12 mouse cellular contexts compared by ENCODE assay signal in genomic region chr15:79517710-79518109, GRCm38 (mm10). TPM values are rescaled to one million over a fixed set of nuclear protein-coding genes. Genes with fewer than 3 reads are reported as not detected.
A peak's percentile ranks its signal among the peaks of the same experiment; 100 is the strongest.
DNase-seq lines count a peak whose midpoint lies in the region; ATAC-seq and TF ChIP-seq lines count a peak whose summit lies in the region.
"Had no signal": no experiment of that assay in that cellular context is flagged by ENCODE, and none has a peak within 500 bp of the region (broad histone marks: within the 10 kb centered on the region; RNA-seq: fewer than 3 reads in every experiment).

No protein-coding gene starts in this region.

- peak overlapping the region; percentile 94 for H3K4me2 ChIP-seq in heart, embryonic 12.5 days
- peak overlapping the region; percentile 16; the same call in 1 of the 2 replicates for H3K4me2 ChIP-seq in liver, embryonic 11.5 days
- H3K4me2 ChIP-seq in embryonic facial prominence, embryonic 14.5 days (ENCODE audit: low read depth, low read length), result peak overlapping the region; percentile 83

- H3K9me3 ChIP-seq in heart, embryonic 12.5 days (replicated peaks), result no peaks in the 10 kb centered on the region
- no peaks in the 10 kb centered on the region for H3K9me3 ChIP-seq in liver, embryonic 11.5 days (ENCODE audit: control insufficient read depth, low read length)
- H3K9me3 ChIP-seq in embryonic facial prominence, embryonic 14.5 days (ENCODE audit: control insufficient read depth, low read length), result no peaks in the 10 kb centered on the region

- no peak for DNase-seq in heart, adult 8-10 months (ENCODE audit: low spot score)
- DNase-seq in liver, embryonic 11.5 days (ENCODE audit: low spot score), result no peak
- DNase-seq in liver, result no peak
- no peak for DNase-seq in embryonic facial prominence, embryonic 14.5 days (ENCODE audit: low spot score)
- DNase-seq in adrenal gland, postnatal 14 days, result no peak
- no peak for DNase-seq in right cerebral cortex, adult 2 months (ENCODE audit: low spot score in 2 of 2)
- DNase-seq: kidney, postnatal 4 days; lung, postnatal 4 days had no signal

- no peak overlapping the region for H3K9ac ChIP-seq in heart, embryonic 12.5 days
- no peak overlapping the region for H3K9ac ChIP-seq in liver, embryonic 11.5 days (ENCODE audit: low read depth, low read length)
- peak overlapping the region; percentile 81; the same call in 1 of the 2 replicates for H3K9ac ChIP-seq in embryonic facial prominence, embryonic 14.5 days (ENCODE audit: low read depth, low read length)

- H3K27me3 ChIP-seq in heart, embryonic 12.5 days (replicated peaks), result peaks cover 32% of the 10 kb centered on the region
- H3K27me3 ChIP-seq in liver, embryonic 11.5 days (replicated peaks; ENCODE audit: control insufficient read depth, insufficient read depth, low read length), result peaks cover 53% of the 10 kb centered on the region
- H3K27me3 ChIP-seq in embryonic facial prominence, embryonic 14.5 days (replicated peaks; ENCODE audit: control insufficient read depth, insufficient read depth, low read length), result peaks cover 20% of the 10 kb centered on the region
- H3K27me3 ChIP-seq in small intestine, adult 2 months (ENCODE audit: control insufficient read depth, insufficient read depth, low read length), result peaks cover 13% of the 10 kb centered on the region; the same call in 1 of the 2 replicates

- ATAC-seq in heart, embryonic 12.5 days (ENCODE audit: insufficient number of reproducible peaks, low FRiP score), result no peak
- no peak for ATAC-seq in liver, embryonic 11.5 days (replicated peaks; ENCODE audit: low FRiP score)
- ATAC-seq in embryonic facial prominence, embryonic 14.5 days (ENCODE audit: low read depth), result no peak
- ATAC-seq: forebrain, embryonic 14.5 days had no signal

- peaks cover 4% of the 10 kb centered on the region for H3K36me3 ChIP-seq in heart, embryonic 12.5 days
- H3K36me3 ChIP-seq in liver, embryonic 11.5 days (ENCODE audit: control insufficient read depth, insufficient read depth, low read length), result no peaks in the 10 kb centered on the region
- peaks cover 6% of the 10 kb centered on the region for H3K36me3 ChIP-seq in embryonic facial prominence, embryonic 14.5 days (ENCODE audit: control insufficient read depth, insufficient read depth, low read length)
- H3K36me3 ChIP-seq in small intestine, adult 2 months (ENCODE audit: control insufficient read depth, insufficient read depth, low read length), result no peaks in the 10 kb centered on the region

- TF ChIP-seq CTCF in small intestine, adult 2 months (IDR thresholded peaks at IDR 0.05; ENCODE audit: extremely low read depth, insufficient read length, insufficient replicate concordance, low read depth, low read length), result no peak

- peaks cover 27% of the 10 kb centered on the region for H3K4me1 ChIP-seq in heart, embryonic 12.5 days (replicated peaks)
- H3K4me1 ChIP-seq in liver, embryonic 11.5 days (replicated peaks; ENCODE audit: control insufficient read depth, insufficient read depth, low read length), result peaks cover 7% of the 10 kb centered on the region
- H3K4me1 ChIP-seq in embryonic facial prominence, embryonic 14.5 days (ENCODE audit: control insufficient read depth, insufficient read depth, low read length), result 0 out of 2 replicates have a peak, but pooled peaks cover 3% of the 10 kb centered on the region
- peaks cover 7% of the 10 kb centered on the region for H3K4me1 ChIP-seq in small intestine, adult 2 months (ENCODE audit: control insufficient read depth, insufficient read depth, insufficient read length, low read length)

- TF ChIP-seq POLR2A in small intestine, adult 2 months (IDR thresholded peaks at IDR 0.05; ENCODE audit: low read depth, low read length), result no peak

- peak overlapping the region; percentile 68; the same call in 1 of the 2 replicates for H3K4me3 ChIP-seq in heart, embryonic 12.5 days
- no peak overlapping the region for H3K4me3 ChIP-seq in liver, embryonic 11.5 days (ENCODE audit: low read depth, low read length)
- H3K4me3 ChIP-seq in embryonic facial prominence, embryonic 14.5 days (ENCODE audit: low read depth, low read length), result peak overlapping the region; percentile 64
- H3K4me3 ChIP-seq in small intestine, adult 2 months (ENCODE audit: low read depth, low read length), result peak overlapping the region; percentile 78; the same call in 1 of the 2 replicates

- WGBS in heart, embryonic 12.5 days, result 71% methylated on average over 4 of the region's 4 CpGs
- WGBS in liver, embryonic 11.5 days, result 82% methylated on average over 4 of the region's 4 CpGs
- 73% methylated on average over 4 of the region's 4 CpGs for WGBS in embryonic facial prominence, embryonic 14.5 days
- 86% methylated on average over 4 of the region's 4 CpGs for WGBS in small intestine, adult 2 months

- no peak overlapping the region for H3K27ac ChIP-seq in heart, embryonic 12.5 days (ENCODE audit: poor library complexity, severe bottlenecking)
- H3K27ac ChIP-seq in liver, embryonic 11.5 days (ENCODE audit: low read depth, low read length), result no peak overlapping the region
- H3K27ac ChIP-seq in embryonic facial prominence, embryonic 14.5 days (replicated peaks; ENCODE audit: low read depth, low read length), result no peak overlapping the region
- H3K27ac ChIP-seq in small intestine, adult 2 months (ENCODE audit: insufficient read depth, low read depth, low read length), result no peak overlapping the region

RNA-seq across cellular contexts. Expression of gene Kdelr3, which starts 1.5 kb away (rescaled TPM):
- polyA plus RNA-seq in heart, embryonic 12.5 days (2016; fragmentation: Nextera tagmentation; extraction: Ambion mirVana), result 49.6 and 51.9 TPM in 2 replicates
- total RNA-seq in heart, adult 8-10 months (2022), result 1 to 10 TPM; 4.3 to 5.2 (median 4.5) TPM
- 9.0 and 10.8 TPM in 2 replicates for polyA plus RNA-seq in liver, embryonic 11.5 days (2014; fragmentation: Nextera tagmentation; extraction: Ambion mirVana)
- polyA plus RNA-seq in embryonic facial prominence, embryonic 14.5 days (2014; fragmentation: Nextera tagmentation; extraction: Ambion mirVana), result 149 and 157 TPM in 2 replicates
- 9.0 and 10.5 TPM in 2 replicates for polyA plus RNA-seq in small intestine, adult 2 months (2012; rRNA removed)
- 6.8 and 7.3 TPM in 2 replicates for total RNA-seq in adrenal gland, postnatal 14 days (2021)
- total RNA-seq: granulocyte monocyte progenitor cell, adult 5-6 weeks had no signal

RNA-seq across cellular contexts. Expression of gene Kcnj4, which starts 12.7 kb away (rescaled TPM):
- polyA plus RNA-seq in heart, embryonic 12.5 days (2016; fragmentation: Nextera tagmentation; extraction: Ambion mirVana), result 0.14 and 0.41 TPM in 2 replicates
- total RNA-seq in heart, adult 8-10 months (2022), result 1 to 10 TPM in 3 of 4 experiments, under 1 TPM in 1; 0.92 to 1.6 (median 1.4) TPM
- polyA plus RNA-seq in liver, embryonic 11.5 days (2014; fragmentation: Nextera tagmentation; extraction: Ambion mirVana), result not detected in 2 replicates
- 0.07 and 0.09 TPM in 2 replicates for polyA plus RNA-seq in embryonic facial prominence, embryonic 14.5 days (2014; fragmentation: Nextera tagmentation; extraction: Ambion mirVana)
- not detected in 2 replicates for polyA plus RNA-seq in small intestine, adult 2 months (2012; rRNA removed)
- 0.19 and 0.23 TPM in 2 replicates for total RNA-seq in adrenal gland, postnatal 14 days (2021)
- total RNA-seq: granulocyte monocyte progenitor cell, adult 5-6 weeks had no signal

RNA-seq across cellular contexts. Expression of gene Ddx17, which starts 28.8 kb away (rescaled TPM):
- polyA plus RNA-seq in heart, embryonic 12.5 days (2016; fragmentation: Nextera tagmentation; extraction: Ambion mirVana), result 37.1 and 39.9 TPM in 2 replicates
- total RNA-seq in heart, adult 8-10 months (2022), result 10 to 100 TPM; 67.0 to 82.8 (median 74.6) TPM
- 49.9 and 54.2 TPM in 2 replicates for polyA plus RNA-seq in liver, embryonic 11.5 days (2014; fragmentation: Nextera tagmentation; extraction: Ambion mirVana)
- 80.0 and 81.6 TPM in 2 replicates for polyA plus RNA-seq in embryonic facial prominence, embryonic 14.5 days (2014; fragmentation: Nextera tagmentation; extraction: Ambion mirVana)
- polyA plus RNA-seq in small intestine, adult 2 months (2012; rRNA removed), result 66.0 and 108 TPM in 2 replicates
- 281 and 315 TPM in 2 replicates for total RNA-seq in adrenal gland, postnatal 14 days (2021)

Comparison
In these comparisons a context has a peak if more than half of its experiments do, and no peak if none do; other contexts are left out.
1. H3K4me2 ChIP-seq: peak in every context shown above with its lines; median percentile 94 in heart, embryonic 12.5 days; 83 in embryonic facial prominence, embryonic 14.5 days; 16 in liver, embryonic 11.5 days.